Mouse (Mus musculus): ENCODE results near the gene Olfr917. TPM values are rescaled to one million over a fixed set of nuclear protein-coding genes. Genes with fewer than 3 reads are reported as not detected.

Gene Olfr917
- not detected for total RNA-seq (2023)

GRCm38 (mm10) chr9:38665742-38666141 is at the start of gene Olfr917:
Olfr917 (minus strand) TSS chr9:38665842.

GRCm38 (mm10) chr9:38674501-38674900 is 8.9 kb upstream of the Olfr917 start, which contains the start of gene Olfr918:
Olfr918 (minus strand) TSS chr9:38674601.

GRCm38 (mm10) chr9:38659775-38660174 is 5.9 kb downstream of the Olfr917 start, which contains the start of gene Olfr916:
Olfr916 (minus strand) TSS chr9:38659875.

Other genes starting within 250 kb of the Olfr917 start
- not detected for gene Olfr901, start 236.4 kb downstream of the Olfr917 start, total RNA-seq (2023)
- gene Olfr902, start 218.2 kb downstream of the Olfr917 start, total RNA-seq (2023), result not detected
- gene Olfr904, start 202.7 kb downstream of the Olfr917 start, total RNA-seq (2023), result not detected
- 0.12 TPM for gene Olfr905, start 194.7 kb downstream of the Olfr917 start, total RNA-seq (2023)
- not detected for gene Olfr906, start 178.8 kb downstream of the Olfr917 start, total RNA-seq (2023)
- gene Olfr907, start 170.0 kb downstream of the Olfr917 start, total RNA-seq (2023), result not detected
- not detected for gene Olfr911-ps1, start 144.3 kb downstream of the Olfr917 start, total RNA-seq (2023)
- gene Olfr910, start 128.0 kb downstream of the Olfr917 start, total RNA-seq (2023), result not detected
- not detected for gene Olfr912, start 85.7 kb downstream of the Olfr917 start, total RNA-seq (2023)
- gene Olfr913, start 73.1 kb downstream of the Olfr917 start, total RNA-seq (2023), result not detected
- gene Olfr914, start 60.7 kb downstream of the Olfr917 start, total RNA-seq (2023), result not detected
- not detected for gene Olfr916, start 6.0 kb downstream of the Olfr917 start, total RNA-seq (2023)
- gene Olfr918, start 8.8 kb upstream of the Olfr917 start, total RNA-seq (2023), result not detected
- not detected for gene Olfr919, start 37.8 kb upstream of the Olfr917 start, total RNA-seq (2023)
- 6.0 TPM for gene Vwa5a, start 52.4 kb upstream of the Olfr917 start, total RNA-seq (2023)
- gene Olfr920, start 86.5 kb upstream of the Olfr917 start, total RNA-seq (2023), result 0.09 TPM
- gene Olfr921, start 107.2 kb upstream of the Olfr917 start, total RNA-seq (2023), result not detected
- gene Olfr922, start 148.8 kb upstream of the Olfr917 start, total RNA-seq (2023), result not detected
- not detected for gene Olfr923, start 160.7 kb upstream of the Olfr917 start, total RNA-seq (2023)
- not detected for gene Olfr924, start 178.6 kb upstream of the Olfr917 start, total RNA-seq (2023)
- gene Olfr26, start 189.2 kb upstream of the Olfr917 start, total RNA-seq (2023), result not detected
- not detected for gene Olfr926, start 211.3 kb upstream of the Olfr917 start, total RNA-seq (2023)

Measured in CD8-positive naive resting alpha-beta T cell, adult 57 days (primary cell).